Mouse (Mus musculus) heart, embryonic 14.5 days (tissue): ENCODE measurements around the gene Fam228b. TPM values are rescaled to one million over a fixed set of nuclear protein-coding genes. Genes with fewer than 3 reads are reported as not detected.
"Not testable (repeated sequence)": the region's sequence is repeated elsewhere in the genome, so short reads cannot be mapped to it uniquely, and the experiment has no call there.

Source experiments
- ATAC-seq: fragments of 200-750 bp; cut with Nextera tagmentation; 2 replicates; pipeline ENCODE4 v1.8.0; 2017; ENCODE audit warnings: low read depth, moderate TSS enrichment; ENCODE audit not compliant: insufficient number of reproducible peaks, insufficient read depth, low FRiP score
- H3K27ac ChIP-seq, 2 experiments: fragments of 200-500 bp in 1 of 2; fragments of 300-500 bp in 1 of 2; sonication (generic) in 1 of 2; replicated peaks in 1 of 2; 2 replicates each; pipeline ENCODE4 v1.5.1; 2012 to 2014; ENCODE audit warnings: low read depth in 2 of 2, low read length in 2 of 2, control low read depth in 1 of 2, mild to moderate bottlenecking in 1 of 2, mixed read lengths in 1 of 2; ENCODE audit not compliant: control insufficient read depth in 1 of 2, insufficient read depth in 1 of 2
- H3K27me3 ChIP-seq: fragments of 300-500 bp; sonication (generic); 2 replicates; pipeline ENCODE4 v1.6.1; 2014; ENCODE audit warnings: mild to moderate bottlenecking, low read length, control low read depth; ENCODE audit not compliant: control insufficient read depth, insufficient read depth
- H3K36me3 ChIP-seq: fragments of 300-500 bp; sonication (generic); 2 replicates; pipeline ENCODE4 v1.6.1; 2014; ENCODE audit warnings: mild to moderate bottlenecking, control low read depth, low read length, mixed read lengths; ENCODE audit not compliant: control insufficient read depth, insufficient read depth
- H3K4me1 ChIP-seq, 2 experiments: fragments of 200-500 bp in 1 of 2; fragments of 300-500 bp in 1 of 2; sonication (generic) in 1 of 2; 2 replicates each; pipeline ENCODE4 v1.6.1; 2012 to 2014; ENCODE audit warnings: low read length in 2 of 2, control low read depth in 1 of 2, mixed read lengths in 1 of 2; ENCODE audit not compliant: control insufficient read depth in 2 of 2, insufficient read depth in 2 of 2
- H3K4me2 ChIP-seq: fragments of 300-500 bp; sonication (generic); 2 replicates; pipeline ENCODE4 v1.6.1; 2014; ENCODE audit warnings: mild to moderate bottlenecking, low read length
- H3K4me3 ChIP-seq, 2 experiments: fragments of 200-500 bp in 1 of 2; fragments of 300-500 bp in 1 of 2; sonication (generic) in 1 of 2; 2 replicates each; pipeline ENCODE4 v1.5.1; 2012 to 2014; ENCODE audit warnings: low read length in 2 of 2, mild to moderate bottlenecking in 2 of 2, control low read depth in 1 of 2, low read depth in 1 of 2, moderate library complexity in 1 of 2; ENCODE audit not compliant: control insufficient read depth in 1 of 2, insufficient read depth in 1 of 2
- H3K9ac ChIP-seq: fragments of 300-500 bp; sonication (generic); 2 replicates; pipeline ENCODE4 v1.6.1; 2014; ENCODE audit warnings: mild to moderate bottlenecking, low read length
- H3K9me3 ChIP-seq: fragments of 300-500 bp; sonication (generic); 2 replicates; pipeline ENCODE4 v1.6.1; 2016; ENCODE audit warnings: low read length, control low read depth; ENCODE audit not compliant: control insufficient read depth
- WGBS: fragments of 180-500 bp; shearing (Covaris S2); extraction: QIAGEN DNeasy Blood & Tissue Kit; methylation state at CpG from one replicate; pipeline ENCODE4 v1.1.7; 2014; 5-methylcytosine and 5-hydroxymethylcytosine counted together
- polyA plus RNA-seq: library from polyadenylated mRNA; unstranded; fragments of >200 nt; fragmentation: Nextera tagmentation; extraction: Ambion mirVana; gene quantifications from 2 replicates; pipeline ENCODE4 v1.2.1, GENCODE M21; 2014

Gene Fam228b
- 4.6 TPM in 2 replicates for polyA plus RNA-seq

DNA sequence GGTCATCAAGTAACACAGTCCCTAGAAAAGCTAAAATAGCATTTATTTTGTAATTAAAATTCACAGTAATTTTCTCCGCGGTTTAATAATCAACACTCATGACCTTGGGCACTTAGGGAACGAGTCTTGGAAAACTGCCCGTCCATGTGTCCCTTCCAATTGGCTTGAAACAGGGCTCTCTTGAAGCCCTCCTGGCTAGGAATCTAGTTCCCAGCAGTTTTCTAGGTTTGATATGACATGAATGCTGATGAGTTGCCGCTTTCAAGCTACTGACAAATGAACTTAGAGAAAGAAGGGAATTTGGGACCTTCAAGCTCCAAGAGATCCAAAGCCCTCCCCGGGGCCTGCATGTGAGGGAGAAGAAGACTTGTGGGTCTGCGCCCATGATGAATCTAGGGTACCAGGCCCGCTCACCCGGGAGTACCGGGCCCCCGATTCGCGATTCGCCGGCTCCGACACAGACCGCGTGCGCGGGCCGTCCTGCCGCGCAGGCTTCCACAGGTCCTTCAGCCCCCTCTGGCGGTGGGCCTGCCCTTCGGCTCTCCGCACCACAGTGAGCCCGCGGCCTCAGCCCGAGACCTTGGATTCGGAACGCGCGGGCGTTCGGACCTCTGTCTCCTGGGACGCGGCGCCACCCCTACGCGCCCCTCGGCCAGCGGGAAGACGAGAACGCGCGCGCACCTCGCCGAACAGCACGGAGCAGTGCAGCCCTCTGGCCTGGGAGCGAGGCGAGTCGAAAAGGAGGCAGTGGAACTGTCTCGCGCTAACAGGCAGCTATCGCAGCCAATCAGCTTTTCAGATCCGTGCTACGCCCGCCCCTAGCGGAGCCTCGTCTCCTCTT is at the start of gene Fam228b, which contains the start of gene Pfn4:
Gene Fam228b, minus strand, starts transcription at position 776 of the 841 bp plus-strand sequence.
Gene Pfn4, plus strand, starts transcription at position 531 of the 841 bp plus-strand sequence.
- H3K4me2 ChIP-seq: peak within 1 kb of the TSS; percentile 66
- H3K4me1 ChIP-seq: 0 out of 4 replicates have a peak, but pooled peaks cover 2% of the 10 kb centered on the region in 2 experiments
- H3K9ac ChIP-seq: peak within 1 kb of the TSS; percentile 83
- WGBS: 3% methylated on average over 61 of the region's 61 CpGs
- no peaks in the 10 kb centered on the region for H3K9me3 ChIP-seq
- peak within 1 kb of the TSS; percentile 73 to 87 for H3K27ac ChIP-seq
- ATAC-seq: peak; percentile 97
- peak within 1 kb of the TSS; percentile 54 to 85 for H3K4me3 ChIP-seq
- H3K36me3 ChIP-seq: no peaks in the 10 kb centered on the region
- no peaks in the 10 kb centered on the region for H3K27me3 ChIP-seq

DNA sequence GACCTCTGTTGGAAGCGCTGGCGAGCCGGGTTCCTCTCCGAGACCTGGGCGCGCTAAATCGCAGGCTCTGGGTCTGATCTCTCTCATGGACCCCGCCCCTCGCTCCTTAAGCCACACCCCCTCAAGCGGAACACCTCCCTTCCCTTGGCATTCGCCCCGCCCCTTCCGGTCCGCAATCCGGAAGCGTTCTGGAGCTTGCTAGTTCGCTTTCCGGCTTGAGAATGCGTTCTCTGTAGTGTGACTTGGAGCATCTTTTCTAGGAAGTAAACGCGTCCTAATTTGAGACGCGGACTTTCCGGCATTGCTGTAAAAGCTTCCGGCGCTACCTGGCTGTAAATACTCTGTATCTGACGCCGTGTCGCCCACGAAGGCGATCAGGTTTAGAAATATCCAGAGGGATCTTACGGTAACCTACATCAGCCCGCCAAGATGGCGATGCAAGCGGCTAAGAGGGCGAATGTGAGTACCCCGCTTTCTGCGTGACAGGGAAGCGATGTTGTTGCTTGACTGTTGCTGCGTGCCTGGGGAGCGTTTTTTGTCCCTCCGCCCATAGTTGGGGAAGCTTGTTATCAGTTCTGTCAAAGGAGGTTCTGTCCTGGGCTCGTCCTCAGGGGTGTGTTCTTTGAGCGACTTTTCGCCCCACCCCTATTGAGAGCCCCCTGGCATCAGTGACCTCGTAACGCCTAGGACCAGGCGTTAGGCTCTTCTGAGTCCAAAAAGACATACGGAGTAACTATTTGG is 48.5 kb upstream of the Fam228b start, which contains the start of gene Sf3b6:
Gene Sf3b6, plus strand, starts transcription at position 184 of the 741 bp plus-strand sequence.
- Histone ChIP-seq H3K27ac (peak within 1 kb of the TSS; percentile 80 to 82), H3K9ac (peak within 1 kb of the TSS; percentile 83), H3K9me3 (no peaks in the 10 kb centered on the region), H3K27me3 (no peaks in the 10 kb centered on the region), H3K36me3 (peaks cover 25% of the 10 kb centered on the region), H3K4me1 (peaks cover 0 to 5% of the 10 kb centered on the region in 2 experiments; a peak in 1 of 4 replicates), H3K4me2 (peak within 1 kb of the TSS; percentile 93), H3K4me3 (peak within 1 kb of the TSS; percentile 76 to 82)
- under 1% methylated on average over 49 of the region's 49 CpGs for WGBS
- ATAC-seq: peak; percentile 98

DNA sequence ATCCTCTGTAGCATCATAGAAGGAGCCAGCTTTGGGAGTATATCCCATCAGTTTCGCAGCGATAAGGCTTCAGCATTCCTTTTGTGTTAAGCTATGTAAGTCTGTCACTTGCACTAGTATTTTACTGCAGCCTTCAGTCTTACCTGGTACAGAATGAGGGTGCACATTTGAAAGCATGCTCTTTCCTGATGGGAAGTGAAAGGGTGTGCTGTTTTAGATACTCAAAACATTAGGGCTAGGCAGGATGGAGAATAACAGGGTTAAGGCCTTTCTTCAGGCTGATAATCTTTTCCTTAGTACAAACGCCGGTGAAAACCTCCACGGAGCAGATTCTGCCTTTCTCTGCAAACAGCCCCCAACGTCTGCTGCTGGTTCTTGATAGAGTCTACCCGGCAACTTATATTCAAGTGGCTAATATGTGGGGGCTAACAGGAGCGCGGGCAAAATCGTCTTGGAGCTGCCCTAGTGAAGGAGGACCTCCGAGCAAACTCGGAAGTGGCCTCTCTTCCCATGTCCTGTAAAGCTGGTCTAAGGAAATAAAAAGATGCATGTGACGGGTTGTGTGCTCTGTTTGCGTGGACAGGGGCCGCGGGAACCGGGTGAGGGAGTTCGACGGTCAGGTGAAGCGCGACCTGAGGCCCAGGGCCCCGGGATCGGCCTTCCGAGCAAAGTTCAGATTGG is 47.8 kb upstream of the Fam228b start:
- peaks cover 0 to 5% of the 10 kb centered on the region in 2 experiments; a peak in 1 of 4 replicates for H3K4me1 ChIP-seq

DNA sequence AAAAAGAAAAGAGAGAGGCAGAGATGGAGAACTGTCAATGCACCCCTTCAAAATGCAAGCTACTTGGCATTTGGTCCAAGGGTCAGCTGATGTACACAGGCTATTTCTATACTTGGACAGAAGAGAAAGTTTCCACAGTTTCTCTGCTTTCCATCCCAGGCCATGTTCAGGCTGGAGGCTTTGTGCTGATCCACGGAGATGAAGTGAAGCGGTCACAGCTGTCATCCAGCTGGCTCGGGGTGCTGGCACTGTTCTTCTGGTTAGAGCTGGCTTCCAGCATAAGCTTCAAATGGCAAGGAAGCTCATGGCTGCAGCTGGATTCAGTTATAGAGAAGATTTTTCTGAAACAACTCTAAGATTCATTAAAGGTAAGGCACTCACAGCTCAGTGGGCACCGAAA is 44.6 kb upstream of the Fam228b start:
- ATAC-seq: no peak
- WGBS: 82% methylated on average over 4 of the region's 4 CpGs
- peaks cover 0 to 5% of the 10 kb centered on the region in 2 experiments; a peak in 1 of 4 replicates for H3K4me1 ChIP-seq
- H3K4me3 ChIP-seq: no peak overlapping the region
- H3K27ac ChIP-seq: no peak overlapping the region
- no peak overlapping the region for H3K9ac ChIP-seq
- H3K4me2 ChIP-seq: no peak overlapping the region
- H3K27me3 ChIP-seq: no peaks in the 10 kb centered on the region
- peaks cover 4% of the 10 kb centered on the region; the same call in 1 of the 2 replicates for H3K9me3 ChIP-seq
- H3K36me3 ChIP-seq: no peaks in the 10 kb centered on the region

More for the DNA sequence above, 47.8 kb upstream of the Fam228b start:
- peak; percentile 56 for ATAC-seq
- Histone ChIP-seq H3K9me3 (no peaks in the 10 kb centered on the region), H3K4me3 (peak overlapping the region; percentile 76 to 82), H3K4me2 (peak overlapping the region; percentile 72), H3K36me3 (peaks cover 18% of the 10 kb centered on the region), H3K27me3 (no peaks in the 10 kb centered on the region), H3K27ac (peak overlapping the region; percentile 80 to 82), H3K9ac (peak overlapping the region; percentile 83)
- 7% methylated on average over 24 of the region's 24 CpGs for WGBS

DNA sequence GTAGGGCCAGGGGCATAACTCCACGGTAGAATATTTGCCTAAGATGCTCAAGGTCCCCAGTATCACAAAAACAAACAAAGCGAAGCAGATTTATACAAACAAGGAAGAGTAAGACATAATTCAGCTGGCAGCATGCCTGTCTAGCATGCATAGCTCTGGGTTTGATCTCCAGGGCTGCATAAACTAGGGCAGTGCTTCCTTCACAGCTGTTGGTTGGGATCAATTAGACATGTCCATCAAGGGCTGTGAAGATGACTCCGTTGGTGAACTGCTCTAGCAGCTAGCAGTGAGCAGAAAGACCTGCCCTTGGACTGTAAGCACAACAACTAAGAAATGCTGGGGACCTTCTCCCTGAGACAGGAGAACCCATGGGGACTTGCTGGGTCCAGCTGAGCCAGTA is 42.6 kb upstream of the Fam228b start:
- 55% methylated on average over 3 of the region's 3 CpGs for WGBS
- Histone ChIP-seq H3K4me2 (no peak overlapping the region), H3K27me3 (no peaks in the 10 kb centered on the region), H3K27ac (no peak overlapping the region), H3K9ac (no peak overlapping the region), H3K4me3 (no peak overlapping the region), H3K9me3 (peaks cover 4% of the 10 kb centered on the region; the same call in 1 of the 2 replicates), H3K4me1 (no peaks in the 10 kb centered on the region), H3K36me3 (no peaks in the 10 kb centered on the region)
- ATAC-seq: no peak

DNA sequence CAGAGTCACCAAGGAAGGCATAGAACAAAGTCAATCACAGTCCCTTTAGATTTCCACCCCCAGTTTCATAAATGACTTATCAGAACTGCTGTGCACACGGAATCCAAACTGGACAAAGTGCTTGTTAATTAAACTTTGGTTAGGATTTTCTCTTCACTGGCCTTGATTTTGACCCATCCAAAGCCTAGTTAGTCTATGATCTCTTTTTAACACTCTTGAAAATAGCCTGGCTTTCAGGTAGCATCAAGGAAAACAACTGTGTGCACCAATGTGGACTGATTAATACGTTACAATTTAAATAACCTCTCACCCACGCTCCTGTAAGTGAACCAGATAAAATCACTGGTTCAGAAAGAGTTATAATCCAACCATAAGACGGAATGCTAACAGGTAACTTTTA is 42.0 kb upstream of the Fam228b start:
- Histone ChIP-seq H3K4me2 (no peak overlapping the region), H3K36me3 (no peaks in the 10 kb centered on the region), H3K9me3 (peaks cover 4% of the 10 kb centered on the region; the same call in 1 of the 2 replicates), H3K27ac (no peak overlapping the region), H3K27me3 (no peaks in the 10 kb centered on the region), H3K4me3 (no peak overlapping the region), H3K4me1 (no peaks in the 10 kb centered on the region), H3K9ac (no peak overlapping the region)
- WGBS: 73% methylated on average over 4 of the region's 4 CpGs
- no peak for ATAC-seq

DNA sequence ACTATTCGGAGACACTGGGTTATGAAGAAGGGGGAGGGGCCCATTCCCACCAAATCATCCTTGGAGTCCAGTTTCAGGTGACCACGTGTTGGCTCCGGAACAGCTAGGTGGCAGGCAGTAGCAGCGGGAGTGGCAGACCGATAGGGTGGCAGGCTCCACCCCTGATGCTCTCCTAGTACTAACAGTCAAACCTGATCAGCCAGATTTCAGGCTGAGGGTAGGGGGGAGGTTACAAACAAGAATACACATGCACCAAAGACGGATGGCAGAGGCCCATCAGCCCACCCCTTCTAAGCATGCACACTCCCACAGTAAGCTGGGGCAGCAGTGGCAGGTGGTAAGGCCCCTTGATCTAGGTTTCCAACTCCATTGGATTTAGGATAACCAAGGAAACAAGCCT is 28.4 kb upstream of the Fam228b start:
- not testable (repeated sequence) for ATAC-seq, H3K4me3 ChIP-seq, H3K27me3 ChIP-seq, H3K36me3 ChIP-seq, H3K4me1 ChIP-seq, H3K9me3 ChIP-seq, H3K27ac ChIP-seq, H3K4me2 ChIP-seq, H3K9ac ChIP-seq
- 76% methylated on average over 6 of the region's 6 CpGs for WGBS
